Mouse (Mus musculus): ENCODE results near the gene Gm17555. TPM values are rescaled to one million over a fixed set of nuclear protein-coding genes. Genes with fewer than 3 reads are reported as not detected.
"Not testable (repeated sequence)": the region's sequence is repeated elsewhere in the genome, so short reads cannot be mapped to it uniquely, and the experiment has no call there.

Gene Gm17555
- polyA plus RNA-seq (2014; fragmentation: Nextera tagmentation; extraction: Ambion mirVana): not detected in 2 replicates

DNA sequence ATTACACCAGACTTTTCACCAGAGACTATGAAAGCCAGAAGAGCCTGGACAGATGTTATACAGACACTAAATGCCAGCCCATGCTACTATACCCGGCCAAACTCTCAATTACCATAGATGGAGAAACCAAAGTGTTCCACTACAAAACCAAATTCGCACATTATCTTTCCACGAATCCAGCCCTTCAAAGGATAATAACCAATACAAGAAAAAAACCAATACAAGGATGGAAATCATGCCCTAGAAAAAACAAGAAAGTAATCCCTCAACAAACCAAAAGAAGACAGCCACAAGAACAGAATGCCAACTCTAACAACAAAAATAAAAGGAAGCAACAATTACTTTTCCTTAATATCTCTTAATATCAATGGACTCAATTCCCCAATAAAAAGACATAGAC is at the start of gene Gm17555:
Gm17555 (plus strand) TSS at position 301 of the 400 bp plus-strand sequence.
- H3K4me3 ChIP-seq (ENCODE audit: low read depth, low read length); DNase-seq (ENCODE audit: low spot score); H3K27ac ChIP-seq (replicated peaks; ENCODE audit: low read depth, low read length); H3K9ac ChIP-seq (replicated peaks; ENCODE audit: low read length); H3K4me1 ChIP-seq (ENCODE audit: control insufficient read depth, insufficient read depth, low read length); H3K4me2 ChIP-seq (ENCODE audit: low read depth, low read length); H3K27me3 ChIP-seq (ENCODE audit: control insufficient read depth, insufficient read depth, low read length); H3K9me3 ChIP-seq (replicated peaks; ENCODE audit: control insufficient read depth, low read length); H3K36me3 ChIP-seq (replicated peaks; ENCODE audit: control insufficient read depth, insufficient read depth, low read depth, low read length); ATAC-seq (replicated peaks; ENCODE audit: insufficient number of reproducible peaks, low FRiP score, low TSS enrichment, low read depth): not testable (repeated sequence)
- 88% methylated on average over 3 of the region's 3 CpGs for WGBS

- 89% methylated on average over 5 of the region's 5 CpGs for WGBS
- no peaks in the 10 kb centered on the region for H3K36me3 ChIP-seq (replicated peaks; ENCODE audit: control insufficient read depth, insufficient read depth, low read depth, low read length)
These were observed 49.5 kb upstream of the Gm17555 start for GRCm38 (mm10) chr2:126165277-126166018.

GRCm38 (mm10) chr2:126166335-126166734 is 48.6 kb upstream of the Gm17555 start:
- ATAC-seq (replicated peaks; ENCODE audit: insufficient number of reproducible peaks, low FRiP score, low TSS enrichment, low read depth) (no peak), DNase-seq (ENCODE audit: low spot score) (no peak)
- Histone ChIP-seq H3K36me3 (replicated peaks; ENCODE audit: control insufficient read depth, insufficient read depth, low read depth, low read length) (no peaks in the 10 kb centered on the region), H3K4me3 (ENCODE audit: low read depth, low read length) (no peak overlapping the region), H3K27ac (replicated peaks; ENCODE audit: low read depth, low read length) (no peak overlapping the region), H3K9ac (replicated peaks; ENCODE audit: low read length) (no peak overlapping the region), H3K27me3 (ENCODE audit: control insufficient read depth, insufficient read depth, low read length) (no peaks in the 10 kb centered on the region), H3K4me2 (ENCODE audit: low read depth, low read length) (no peak overlapping the region), H3K4me1 (ENCODE audit: control insufficient read depth, insufficient read depth, low read length) (no peaks in the 10 kb centered on the region), H3K9me3 (replicated peaks; ENCODE audit: control insufficient read depth, low read length) (no peaks in the 10 kb centered on the region)

More at GRCm38 (mm10) chr2:126165277-126166018, 49.5 kb upstream of the Gm17555 start:
- DNase-seq (ENCODE audit: low spot score) (no peak), ATAC-seq (replicated peaks; ENCODE audit: insufficient number of reproducible peaks, low FRiP score, low TSS enrichment, low read depth) (no peak)
- no peaks in the 10 kb centered on the region for H3K9me3 ChIP-seq (replicated peaks; ENCODE audit: control insufficient read depth, low read length)
- no peaks in the 10 kb centered on the region for H3K27me3 ChIP-seq (ENCODE audit: control insufficient read depth, insufficient read depth, low read length)
- H3K4me2 ChIP-seq (ENCODE audit: low read depth, low read length): no peak overlapping the region
- H3K4me3 ChIP-seq (ENCODE audit: low read depth, low read length): no peak overlapping the region
- H3K9ac ChIP-seq (replicated peaks; ENCODE audit: low read length): no peak overlapping the region
- H3K4me1 ChIP-seq (ENCODE audit: control insufficient read depth, insufficient read depth, low read length): no peaks in the 10 kb centered on the region
- no peak overlapping the region for H3K27ac ChIP-seq (replicated peaks; ENCODE audit: low read depth, low read length)

- 89% methylated on average over 8 of the region's 8 CpGs for WGBS
These were observed 47.9 kb upstream of the Gm17555 start for GRCm38 (mm10) chr2:126166848-126167617.

GRCm38 (mm10) chr2:126171427-126171826 is 43.5 kb upstream of the Gm17555 start:
- Histone ChIP-seq H3K4me3 (ENCODE audit: low read depth, low read length) (no peak overlapping the region), H3K36me3 (replicated peaks; ENCODE audit: control insufficient read depth, insufficient read depth, low read depth, low read length) (no peaks in the 10 kb centered on the region), H3K4me2 (ENCODE audit: low read depth, low read length) (no peak overlapping the region), H3K27ac (replicated peaks; ENCODE audit: low read depth, low read length) (no peak overlapping the region), H3K4me1 (ENCODE audit: control insufficient read depth, insufficient read depth, low read length) (no peaks in the 10 kb centered on the region), H3K9me3 (replicated peaks; ENCODE audit: control insufficient read depth, low read length) (no peaks in the 10 kb centered on the region), H3K27me3 (ENCODE audit: control insufficient read depth, insufficient read depth, low read length) (no peaks in the 10 kb centered on the region), H3K9ac (replicated peaks; ENCODE audit: low read length) (no peak overlapping the region)
- ATAC-seq (replicated peaks; ENCODE audit: insufficient number of reproducible peaks, low FRiP score, low TSS enrichment, low read depth): no peak
- DNase-seq (ENCODE audit: low spot score): no peak
- 95% methylated on average over 1 of the region's 1 CpGs for WGBS

More at GRCm38 (mm10) chr2:126166848-126167617, 47.9 kb upstream of the Gm17555 start:
- DNase-seq (ENCODE audit: low spot score) (no peak), ATAC-seq (replicated peaks; ENCODE audit: insufficient number of reproducible peaks, low FRiP score, low TSS enrichment, low read depth) (no peak)
- no peak overlapping the region for H3K27ac ChIP-seq (replicated peaks; ENCODE audit: low read depth, low read length)
- H3K4me1 ChIP-seq (ENCODE audit: control insufficient read depth, insufficient read depth, low read length): no peaks in the 10 kb centered on the region
- no peaks in the 10 kb centered on the region for H3K27me3 ChIP-seq (ENCODE audit: control insufficient read depth, insufficient read depth, low read length)
- no peak overlapping the region for H3K4me3 ChIP-seq (ENCODE audit: low read depth, low read length)
- no peaks in the 10 kb centered on the region for H3K36me3 ChIP-seq (replicated peaks; ENCODE audit: control insufficient read depth, insufficient read depth, low read depth, low read length)
- H3K4me2 ChIP-seq (ENCODE audit: low read depth, low read length): no peak overlapping the region
- no peaks in the 10 kb centered on the region for H3K9me3 ChIP-seq (replicated peaks; ENCODE audit: control insufficient read depth, low read length)
- no peak overlapping the region for H3K9ac ChIP-seq (replicated peaks; ENCODE audit: low read length)

GRCm38 (mm10) chr2:126191306-126191705 is 23.6 kb upstream of the Gm17555 start:
- Histone ChIP-seq H3K9ac (replicated peaks; ENCODE audit: low read length) (no peak overlapping the region), H3K27ac (replicated peaks; ENCODE audit: low read depth, low read length) (no peak overlapping the region), H3K9me3 (replicated peaks; ENCODE audit: control insufficient read depth, low read length) (no peaks in the 10 kb centered on the region), H3K4me1 (ENCODE audit: control insufficient read depth, insufficient read depth, low read length) (no peaks in the 10 kb centered on the region), H3K36me3 (replicated peaks; ENCODE audit: control insufficient read depth, insufficient read depth, low read depth, low read length) (no peaks in the 10 kb centered on the region), H3K27me3 (ENCODE audit: control insufficient read depth, insufficient read depth, low read length) (no peaks in the 10 kb centered on the region), H3K4me3 (ENCODE audit: low read depth, low read length) (no peak overlapping the region), H3K4me2 (ENCODE audit: low read depth, low read length) (no peak overlapping the region)
- 81% methylated on average over 4 of the region's 4 CpGs for WGBS
- ATAC-seq (replicated peaks; ENCODE audit: insufficient number of reproducible peaks, low FRiP score, low TSS enrichment, low read depth): no peak
- DNase-seq (ENCODE audit: low spot score): no peak

DNA sequence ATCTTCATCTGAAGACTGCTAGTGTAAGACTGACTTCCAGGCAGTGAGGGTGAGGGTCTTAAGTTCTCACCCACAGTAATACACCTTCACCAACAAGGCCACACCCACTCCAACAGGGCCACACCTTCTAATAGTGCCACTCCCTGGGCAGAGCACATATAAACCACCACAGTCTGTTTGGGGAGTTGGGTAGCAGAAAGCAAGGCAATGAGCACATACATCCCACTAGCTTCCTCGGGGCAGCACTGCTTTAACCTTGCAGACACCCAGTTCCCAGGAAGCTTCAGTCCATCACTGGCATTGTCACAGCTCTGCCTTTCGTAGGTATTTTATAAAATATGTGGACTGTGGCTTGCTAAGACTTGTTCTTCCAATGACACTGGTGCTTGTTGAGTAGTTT is 22.8 kb upstream of the Gm17555 start:
- H3K36me3 ChIP-seq (replicated peaks; ENCODE audit: control insufficient read depth, insufficient read depth, low read depth, low read length): no peaks in the 10 kb centered on the region
- DNase-seq (ENCODE audit: low spot score) (no peak), ATAC-seq (replicated peaks; ENCODE audit: insufficient number of reproducible peaks, low FRiP score, low TSS enrichment, low read depth) (no peak)
- H3K4me3 ChIP-seq (ENCODE audit: low read depth, low read length): no peak overlapping the region
- H3K9ac ChIP-seq (replicated peaks; ENCODE audit: low read length): no peak overlapping the region
- H3K4me2 ChIP-seq (ENCODE audit: low read depth, low read length): no peak overlapping the region
- no peaks in the 10 kb centered on the region for H3K4me1 ChIP-seq (ENCODE audit: control insufficient read depth, insufficient read depth, low read length)
- 86% methylated on average over 2 of the region's 2 CpGs for WGBS
- H3K27me3 ChIP-seq (ENCODE audit: control insufficient read depth, insufficient read depth, low read length): no peaks in the 10 kb centered on the region
- no peaks in the 10 kb centered on the region for H3K9me3 ChIP-seq (replicated peaks; ENCODE audit: control insufficient read depth, low read length)
- no peak overlapping the region for H3K27ac ChIP-seq (replicated peaks; ENCODE audit: low read depth, low read length)
